Mouse (Mus musculus) liver, embryonic 14.5 days (tissue): ENCODE data around the gene Arhgef19. TPM values are rescaled to one million over a fixed set of nuclear protein-coding genes. Genes with fewer than 3 reads are reported as not detected.

ENCODE experiments used
- ATAC-seq: fragments of 200-750 bp; cut with Nextera tagmentation; 2 replicates; pipeline ENCODE4 v1.8.0; 2017; ENCODE audit warnings: moderate number of reproducible peaks, mild to moderate bottlenecking, moderate library complexity; ENCODE audit not compliant: insufficient read depth
- DNase-seq, 3 experiments: peaks; one replicate each; pipeline ENCODE4 v3.0.0-alpha.2; 2012 to 2013; ENCODE audit warnings: low read depth in 3 of 3, low spot score in 3 of 3
- H3K27ac ChIP-seq: fragments of 300-500 bp; sonication (generic); 2 replicates; pipeline ENCODE4 v1.5.1; 2014; ENCODE audit warnings: moderate library complexity, mild to moderate bottlenecking, control low read depth, inconsistent platforms
- H3K27me3 ChIP-seq: fragments of 300-500 bp; sonication (generic); 2 replicates; pipeline ENCODE4 v1.6.1; 2014; ENCODE audit warnings: mild to moderate bottlenecking, low read length, moderate library complexity; ENCODE audit not compliant: control insufficient read depth, insufficient read depth
- H3K36me3 ChIP-seq: fragments of 300-500 bp; sonication (generic); replicated peaks from 2 replicates; pipeline ENCODE4 v1.6.1; 2014; ENCODE audit warnings: low read depth; ENCODE audit not compliant: control insufficient read depth, insufficient read depth
- H3K4me1 ChIP-seq, 2 experiments: fragments of 200-500 bp in 1 of 2; fragments of 300-500 bp in 1 of 2; sonication (generic) in 1 of 2; replicated peaks; 2 replicates each; pipeline ENCODE4 v1.6.1; 2012 to 2014; ENCODE audit warnings: antibody characterized with exemption in 1 of 2, inconsistent platforms in 1 of 2, low read length in 1 of 2; ENCODE audit not compliant: control insufficient read depth in 2 of 2, insufficient read depth in 2 of 2
- H3K4me2 ChIP-seq: fragments of 300-500 bp; sonication (generic); 2 replicates; pipeline ENCODE4 v1.6.1; 2014; ENCODE audit warnings: low read depth, mild to moderate bottlenecking, control low read depth, moderate library complexity
- H3K4me3 ChIP-seq, 2 experiments: fragments of 200-500 bp in 1 of 2; fragments of 300-500 bp in 1 of 2; sonication (generic) in 1 of 2; 2 replicates each; pipeline ENCODE4 v1.5.1; 2012 to 2014; ENCODE audit warnings: low read depth in 2 of 2, low read length in 2 of 2, mild to moderate bottlenecking in 2 of 2, control low read depth in 1 of 2, inconsistent platforms in 1 of 2, moderate library complexity in 1 of 2; ENCODE audit not compliant: insufficient read depth in 1 of 2
- H3K9ac ChIP-seq: fragments of 300-500 bp; sonication (generic); replicated peaks from 2 replicates; pipeline ENCODE4 v1.6.1; 2014; ENCODE audit warnings: mild to moderate bottlenecking, control low read depth, moderate library complexity
- H3K9me3 ChIP-seq: fragments of 300-500 bp; sonication (generic); 2 replicates; pipeline ENCODE4 v1.6.1; 2016; ENCODE audit warnings: low read length, mixed read lengths; ENCODE audit not compliant: control insufficient read depth
- CTCF ChIP-seq: IDR thresholded peaks from 2 replicates; pipeline ENCODE4 v1.5.1; 2016; ENCODE audit warnings: antibody characterized with exemption, low read depth, control low read depth
- EP300 ChIP-seq: IDR thresholded peaks from 2 replicates; pipeline ENCODE4 v1.6.1; 2016; ENCODE audit warnings: antibody characterized with exemption, low read depth
- WGBS: fragments of 180-500 bp; shearing (Covaris S2); extraction: QIAGEN DNeasy Blood & Tissue Kit; methylation state at CpG from one replicate; pipeline ENCODE4 v1.1.7; 2014; ENCODE audit not compliant: insufficient replicate concordance; 5-methylcytosine and 5-hydroxymethylcytosine counted together
- polyA plus RNA-seq, 2 experiments: library from polyadenylated mRNA; depleted of rRNA in 1 of 2; stranded (reverse) in 1 of 2; unstranded in 1 of 2; fragments of >200 nt; fragmentation: Nextera tagmentation in 1 of 2; extraction: Ambion mirVana in 1 of 2; gene quantifications; 2 replicates each; pipeline versions ENCODE4 v1.2.1 to v1.2.3; 2012 to 2014

Gene Arhgef19
- polyA plus RNA-seq, 2 experiments = 0.72 to 0.88 TPM

DNA sequence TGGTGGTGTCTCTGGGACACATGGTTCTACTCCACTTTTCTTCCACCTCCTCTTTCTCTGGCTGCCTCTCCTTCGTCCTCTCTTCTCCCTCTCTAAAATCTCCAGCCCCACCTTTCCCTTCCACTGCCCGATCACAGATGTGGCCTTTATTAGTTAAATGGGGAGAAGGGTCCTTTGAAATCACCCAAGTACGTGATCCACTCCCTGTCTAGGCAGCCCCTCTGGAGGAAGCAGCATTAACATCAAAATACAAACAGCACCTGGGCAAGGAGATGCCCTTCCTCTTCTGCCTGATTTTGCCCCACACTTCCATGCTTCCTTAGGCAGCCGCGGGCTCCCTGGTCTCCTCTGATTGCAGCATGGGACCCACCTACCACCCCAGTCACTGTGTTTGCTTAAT, 43.3 kb downstream of the Arhgef19 start:
- H3K9ac ChIP-seq = no peak overlapping the region
- 35% methylated on average over 5 of the region's 5 CpGs for WGBS
- TF ChIP-seq EP300 (no peak), CTCF (no peak)
- no peaks in the 10 kb centered on the region for H3K36me3 ChIP-seq
- peaks cover 7% of the 10 kb centered on the region for H3K27me3 ChIP-seq
- ATAC-seq = no peak
- H3K4me1 ChIP-seq = peaks cover 0 to 35% of the 10 kb centered on the region in 2 experiments; a peak in 2 of 4 replicates
- H3K4me3 ChIP-seq = no peak overlapping the region
- DNase-seq = no peak
- no peaks in the 10 kb centered on the region for H3K9me3 ChIP-seq
- no peak overlapping the region for H3K27ac ChIP-seq
- H3K4me2 ChIP-seq = no peak overlapping the region

DNA sequence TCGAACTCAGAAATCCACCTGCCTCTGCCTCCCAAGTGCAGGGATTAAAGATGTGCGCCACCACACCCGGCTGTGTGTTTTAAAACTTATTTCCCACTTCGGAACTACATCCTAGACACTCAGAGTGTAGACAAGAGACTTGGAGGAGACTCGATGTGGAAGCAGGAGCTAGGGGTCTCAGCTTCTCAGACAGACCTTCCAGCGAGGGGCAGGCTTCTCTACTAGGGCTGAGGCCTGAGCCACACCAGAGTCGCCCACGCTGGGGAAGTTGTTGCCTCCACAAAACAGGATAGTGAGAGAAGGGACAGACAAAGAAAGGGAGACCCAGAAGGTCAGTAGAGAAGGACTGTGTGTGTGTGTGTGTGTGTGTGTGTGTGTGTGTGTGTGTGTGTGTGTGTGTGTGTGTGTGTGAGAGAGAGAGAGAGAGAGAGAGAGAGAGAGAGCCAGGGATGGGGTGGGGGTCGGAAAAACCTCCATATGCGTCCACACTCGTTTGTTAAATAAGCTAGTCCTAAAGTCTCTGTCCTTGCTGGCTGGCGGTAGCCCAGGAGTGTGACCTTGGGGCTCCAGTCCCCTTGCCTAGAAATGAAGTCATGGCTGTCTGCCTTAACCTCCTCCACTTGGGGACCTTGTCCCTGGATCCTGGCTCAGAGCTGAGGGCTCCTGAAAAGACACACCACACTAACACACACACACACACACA, 44.0 kb downstream of the Arhgef19 start:
- no peak overlapping the region for H3K4me3 ChIP-seq
- DNase-seq (no peak), ATAC-seq (no peak)
- H3K27me3 ChIP-seq = peaks cover 7% of the 10 kb centered on the region
- WGBS = 46% methylated on average over 12 of the region's 12 CpGs
- TF ChIP-seq CTCF (no peak), EP300 (no peak)
- H3K27ac ChIP-seq = no peak overlapping the region
- peaks cover 0 to 33% of the 10 kb centered on the region in 2 experiments; a peak in 2 of 4 replicates for H3K4me1 ChIP-seq
- no peaks in the 10 kb centered on the region for H3K9me3 ChIP-seq
- no peak overlapping the region for H3K4me2 ChIP-seq
- H3K9ac ChIP-seq = no peak overlapping the region
- no peaks in the 10 kb centered on the region for H3K36me3 ChIP-seq

DNA sequence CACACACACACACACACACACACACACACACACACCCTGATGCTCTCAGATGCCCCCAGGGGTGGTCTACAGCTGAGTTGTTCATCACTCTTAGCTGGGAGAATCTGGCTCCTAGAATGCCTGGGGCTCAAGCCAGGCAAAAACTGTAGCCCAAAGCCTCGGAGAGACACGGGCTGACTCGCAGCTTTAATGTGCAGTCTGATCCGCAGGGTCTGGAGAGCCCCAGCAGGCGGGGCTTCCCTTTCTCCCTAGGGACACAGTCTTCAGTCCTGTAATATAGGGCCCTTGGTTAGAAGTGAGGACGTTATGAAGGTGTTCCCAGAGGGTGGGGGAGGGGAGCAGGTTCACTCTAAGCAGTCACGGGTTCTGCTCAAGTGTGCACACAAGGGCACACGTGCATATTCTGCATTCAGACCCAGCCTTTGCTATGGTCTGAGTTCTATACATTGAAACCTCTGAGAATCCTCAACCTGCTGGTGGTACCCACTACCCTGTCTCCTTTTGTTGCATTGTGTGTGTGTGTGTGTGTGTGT, 44.6 kb downstream of the Arhgef19 start:
- H3K27ac ChIP-seq = no peak overlapping the region
- H3K36me3 ChIP-seq = no peaks in the 10 kb centered on the region
- no peak for ATAC-seq
- H3K4me2 ChIP-seq = no peak overlapping the region
- no peak overlapping the region for H3K9ac ChIP-seq
- H3K27me3 ChIP-seq = peaks cover 7% of the 10 kb centered on the region
- 43% methylated on average over 8 of the region's 8 CpGs for WGBS
- peaks cover 0 to 30% of the 10 kb centered on the region in 2 experiments; a peak in 2 of 4 replicates for H3K4me1 ChIP-seq
- H3K9me3 ChIP-seq = no peaks in the 10 kb centered on the region
- H3K4me3 ChIP-seq = no peak overlapping the region
- DNase-seq = no peak
- TF ChIP-seq CTCF (no peak), EP300 (no peak)

DNA sequence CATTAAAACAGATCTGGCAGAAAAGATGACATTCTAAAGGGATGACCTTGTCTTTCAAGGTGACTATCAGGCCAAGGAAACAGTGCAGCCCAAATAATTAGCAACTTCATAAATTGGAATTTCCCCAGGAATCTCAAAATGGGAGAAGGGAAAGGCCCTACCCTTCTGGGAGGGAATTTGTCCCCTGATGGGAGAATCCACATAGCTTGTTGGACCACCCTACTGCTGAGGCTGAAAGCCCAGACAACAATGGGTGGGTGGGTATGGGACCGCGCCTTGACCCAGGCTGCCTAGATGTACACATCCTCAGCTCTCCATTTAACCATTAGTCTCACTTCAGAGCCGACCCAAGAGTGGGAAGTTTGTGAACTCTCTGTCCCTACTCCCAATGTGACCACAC, 45.2 kb downstream of the Arhgef19 start:
- H3K27ac ChIP-seq = no peak overlapping the region
- H3K27me3 ChIP-seq = peaks cover 7% of the 10 kb centered on the region
- no peak for DNase-seq
- ATAC-seq = no peak
- TF ChIP-seq EP300 = no peak
- no peak for TF ChIP-seq CTCF
- 61% methylated on average over 3 of the region's 3 CpGs for WGBS
- H3K9me3 ChIP-seq = no peaks in the 10 kb centered on the region
- no peak overlapping the region for H3K4me2 ChIP-seq
- H3K36me3 ChIP-seq = no peaks in the 10 kb centered on the region
- peaks cover 0 to 27% of the 10 kb centered on the region in 2 experiments; a peak in 2 of 4 replicates for H3K4me1 ChIP-seq
- no peak overlapping the region for H3K9ac ChIP-seq
- H3K4me3 ChIP-seq = no peak overlapping the region

DNA sequence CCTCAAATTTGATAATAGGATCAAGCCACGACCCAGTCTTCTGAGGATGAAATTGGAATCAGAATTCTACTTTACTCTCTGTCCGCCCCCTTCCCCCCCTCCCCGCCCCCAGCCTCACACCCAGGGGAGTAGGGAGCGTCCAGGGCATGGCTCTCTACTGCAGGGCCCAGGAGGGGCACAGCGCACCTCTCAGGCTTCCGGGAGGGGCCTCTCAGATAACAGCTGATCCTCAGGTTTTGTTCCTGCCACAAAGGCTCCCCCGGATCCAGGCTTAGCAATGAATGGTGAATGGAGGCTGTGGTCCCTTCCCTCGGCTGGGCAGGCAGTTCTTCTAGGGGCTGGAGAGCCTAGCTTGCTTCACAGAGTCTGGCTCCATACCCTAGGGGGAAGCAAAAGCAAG, 45.8 kb downstream of the Arhgef19 start:
- H3K36me3 ChIP-seq = no peaks in the 10 kb centered on the region
- no peak overlapping the region for H3K9ac ChIP-seq
- DNase-seq (no peak), ATAC-seq (no peak)
- no peak overlapping the region for H3K4me2 ChIP-seq
- no peaks in the 10 kb centered on the region for H3K9me3 ChIP-seq
- 25% methylated on average over 8 of the region's 8 CpGs for WGBS
- peaks cover 0 to 27% of the 10 kb centered on the region in 2 experiments; a peak in 2 of 4 replicates for H3K4me1 ChIP-seq
- TF ChIP-seq EP300 = no peak
- TF ChIP-seq CTCF = no peak
- no peak overlapping the region for H3K27ac ChIP-seq
- no peak overlapping the region for H3K4me3 ChIP-seq
- peaks cover 7% of the 10 kb centered on the region for H3K27me3 ChIP-seq
